Mouse (Mus musculus): ENCODE results near the gene Bsph2. TPM values are rescaled to one million over a fixed set of nuclear protein-coding genes. Genes with fewer than 3 reads are reported as not detected.

Bsph2 gene
- not detected in 2 replicates for polyA plus RNA-seq (2012; ENCODE audit: insufficient read depth, insufficient read length, missing spikeins)

DNA sequence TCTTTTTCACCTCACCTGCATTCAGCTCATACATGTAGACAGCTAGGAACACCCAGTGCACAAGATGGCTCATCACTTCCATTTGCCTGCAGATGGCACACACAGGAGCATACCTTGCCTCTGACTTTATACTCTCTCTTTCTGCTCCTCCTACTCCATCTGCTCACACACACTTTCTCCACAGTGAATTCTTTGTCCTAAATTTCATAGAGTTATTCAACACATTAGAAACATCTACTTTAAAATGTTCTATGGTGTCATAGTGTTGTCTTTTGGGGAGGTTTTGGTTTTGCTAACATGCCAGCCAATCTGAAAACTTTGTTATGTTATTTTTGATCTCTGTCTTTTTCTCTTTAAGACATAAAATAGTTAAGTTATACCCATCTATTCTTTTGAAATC, at the start of gene Bsph2:
Gene Bsph2 (minus strand): TSS at position 101 of the 400 bp plus-strand sequence.
- Histone ChIP-seq H3K4me3 (ENCODE audit: insufficient read depth, low read length) (no peak within 1 kb of the TSS), H3K4me1 (ENCODE audit: control insufficient read depth, insufficient read depth, low read length) (no peaks in the 10 kb centered on the region), H3K27ac (ENCODE audit: insufficient read depth, low read depth, low read length) (no peak within 1 kb of the TSS)
- no peak for TF ChIP-seq POLR2A (IDR thresholded peaks at IDR 0.05; ENCODE audit: borderline replicate concordance, low read depth, low read length)
- no peak for TF ChIP-seq CTCF (IDR thresholded peaks at IDR 0.05; ENCODE audit: low read depth, low read length)

DNA sequence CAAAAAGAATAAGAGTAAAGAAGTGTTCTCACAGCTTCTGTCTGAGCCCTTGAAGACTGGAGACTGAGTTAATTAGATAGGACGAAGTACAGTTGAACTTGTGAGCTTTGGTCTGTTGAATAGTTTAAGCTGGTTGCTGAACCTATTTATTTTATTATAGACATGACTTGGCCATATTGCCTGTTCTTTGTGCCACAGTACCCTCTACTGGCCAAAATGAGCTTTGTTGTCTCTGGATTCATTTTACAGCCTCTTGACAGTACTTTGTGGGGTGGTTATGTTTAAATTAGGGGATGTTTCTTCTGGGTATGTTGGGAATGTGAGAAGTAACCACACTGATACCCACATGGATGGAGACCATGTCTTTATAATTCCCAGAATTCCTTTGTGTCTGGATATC, 59.3 kb downstream of the Bsph2 start:
- no peak for TF ChIP-seq CTCF (IDR thresholded peaks at IDR 0.05; ENCODE audit: low read depth, low read length)
- TF ChIP-seq POLR2A (IDR thresholded peaks at IDR 0.05; ENCODE audit: borderline replicate concordance, low read depth, low read length): no peak
- Histone ChIP-seq H3K27ac (ENCODE audit: insufficient read depth, low read depth, low read length) (no peak overlapping the region), H3K4me3 (ENCODE audit: insufficient read depth, low read length) (no peak overlapping the region), H3K4me1 (ENCODE audit: control insufficient read depth, insufficient read depth, low read length) (no peaks in the 10 kb centered on the region)

Other genes starting within 250 kb of the Bsph2 start
- 0.32 TPM in 2 replicates for gene Pla2g4c, start 246.4 kb downstream of the Bsph2 start, polyA plus RNA-seq (2012; ENCODE audit: insufficient read depth, insufficient read length, missing spikeins)
- gene Cabp5, start 172.9 kb downstream of the Bsph2 start, polyA plus RNA-seq (2012; ENCODE audit: insufficient read depth, insufficient read length, missing spikeins): not detected in 2 replicates
- not detected in 2 replicates for gene Bsph1, start 120.2 kb downstream of the Bsph2 start, polyA plus RNA-seq (2012; ENCODE audit: insufficient read depth, insufficient read length, missing spikeins)
- gene Sult2a5, start 52.9 kb upstream of the Bsph2 start, polyA plus RNA-seq (2012; ENCODE audit: insufficient read depth, insufficient read length, missing spikeins): not detected in 2 replicates
- not detected in 2 replicates for gene Sult2a2, start 162.4 kb upstream of the Bsph2 start, polyA plus RNA-seq (2012; ENCODE audit: insufficient read depth, insufficient read length, missing spikeins)